Mouse (Mus musculus): ENCODE results near the gene Itgb4. TPM values are rescaled to one million over a fixed set of nuclear protein-coding genes. Genes with fewer than 3 reads are reported as not detected.

Itgb4 gene
- polyA plus RNA-seq, 1 experiment from 2014 or later: 5.5 TPM

DNA sequence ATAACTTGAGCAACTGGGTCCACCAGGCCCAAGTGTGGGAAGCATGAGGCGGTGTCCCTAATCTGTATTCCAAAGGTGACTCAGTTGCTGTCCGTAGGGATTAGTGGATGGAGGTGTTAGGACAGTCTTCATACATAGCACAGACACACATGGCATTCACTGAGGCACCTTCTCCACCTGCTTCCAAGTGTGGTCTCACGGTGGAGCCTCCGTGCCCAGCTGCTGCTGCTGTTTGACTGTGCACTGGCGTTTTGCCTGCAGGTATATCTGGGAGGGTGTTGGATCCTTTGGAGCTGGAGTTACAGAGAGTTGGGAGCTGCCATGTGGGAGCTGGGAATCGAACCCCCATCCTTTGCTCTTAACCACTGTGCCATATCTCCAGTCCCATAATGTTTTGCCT, 60.1 kb downstream of the Itgb4 start:
- 94% methylated on average over 6 of the region's 6 CpGs for WGBS
- Histone ChIP-seq H3K4me3 (ENCODE audit: low read depth, low read length) (no peak overlapping the region), H3K36me3 (ENCODE audit: control insufficient read depth, insufficient read depth, low read length) (peaks cover 11% of the 10 kb centered on the region), H3K4me1 (replicated peaks; ENCODE audit: control insufficient read depth, insufficient read depth, low read length) (peaks cover 11% of the 10 kb centered on the region), H3K27me3 (replicated peaks; ENCODE audit: control insufficient read depth, insufficient read depth, low read length) (no peaks in the 10 kb centered on the region), H3K4me2 (ENCODE audit: low read length) (no peak overlapping the region), H3K27ac (ENCODE audit: low read depth) (no peak overlapping the region), H3K9me3 (ENCODE audit: control insufficient read depth, low read length) (no peaks in the 10 kb centered on the region), H3K9ac (ENCODE audit: low read length) (no peak overlapping the region)
- no peak for ATAC-seq (replicated peaks; ENCODE audit: low FRiP score, low TSS enrichment, low read depth)
- DNase-seq (ENCODE audit: low spot score): no peak

DNA sequence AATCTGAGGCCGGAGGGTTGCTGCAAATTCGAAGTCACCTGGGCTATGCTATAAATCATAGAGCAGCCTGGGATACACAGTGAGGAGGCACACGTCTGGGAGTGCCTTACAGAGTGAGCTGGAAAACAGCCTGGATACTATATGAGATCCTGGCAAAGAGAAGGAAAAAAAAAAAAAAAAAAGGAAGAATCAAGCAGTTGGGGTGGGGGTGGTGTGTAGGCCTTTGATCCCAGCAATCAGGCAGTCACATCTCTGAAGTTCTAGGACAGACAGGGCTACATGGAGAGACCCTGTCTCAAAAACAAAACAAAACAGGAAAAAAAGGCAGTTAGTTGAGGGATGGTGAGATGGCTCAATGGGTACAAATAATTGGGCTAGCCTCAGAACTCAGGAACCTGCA, 62.2 kb downstream of the Itgb4 start:
- 76% methylated on average over 3 of the region's 3 CpGs for WGBS
- Histone ChIP-seq H3K4me3 (ENCODE audit: low read depth, low read length) (no peak overlapping the region), H3K9ac (ENCODE audit: low read length) (no peak overlapping the region), H3K27me3 (replicated peaks; ENCODE audit: control insufficient read depth, insufficient read depth, low read length) (no peaks in the 10 kb centered on the region), H3K9me3 (ENCODE audit: control insufficient read depth, low read length) (no peaks in the 10 kb centered on the region), H3K27ac (ENCODE audit: low read depth) (no peak overlapping the region), H3K4me2 (ENCODE audit: low read length) (no peak overlapping the region), H3K36me3 (ENCODE audit: control insufficient read depth, insufficient read depth, low read length) (peaks cover 27% of the 10 kb centered on the region), H3K4me1 (replicated peaks; ENCODE audit: control insufficient read depth, insufficient read depth, low read length) (peaks cover 2% of the 10 kb centered on the region; the same call in 1 of the 2 replicates)
- ATAC-seq (replicated peaks; ENCODE audit: low FRiP score, low TSS enrichment, low read depth): no peak
- DNase-seq (ENCODE audit: low spot score): no peak

DNA sequence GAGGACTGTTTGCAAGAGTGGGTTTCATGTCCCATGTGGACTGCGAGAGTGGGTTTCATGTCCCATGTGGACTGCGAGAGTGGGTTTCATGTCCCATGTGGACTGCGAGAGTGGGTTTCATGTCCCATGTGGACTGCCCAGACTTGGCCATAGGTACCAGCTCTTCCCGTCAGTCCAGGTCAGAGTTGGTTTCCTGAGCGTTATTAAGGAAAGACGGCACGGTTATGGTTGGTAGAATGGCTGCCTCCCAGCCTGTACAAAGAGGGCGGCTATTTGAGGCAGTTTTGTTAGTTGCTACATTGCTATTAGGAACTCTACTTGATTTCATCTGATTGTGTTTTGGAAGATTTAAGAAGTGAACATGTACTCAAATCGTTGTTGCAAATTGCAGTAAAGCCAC, 63.3 kb downstream of the Itgb4 start:
- no peak overlapping the region for H3K4me3 ChIP-seq (ENCODE audit: low read depth, low read length)
- H3K9me3 ChIP-seq (ENCODE audit: control insufficient read depth, low read length): no peaks in the 10 kb centered on the region
- ATAC-seq (replicated peaks; ENCODE audit: low FRiP score, low TSS enrichment, low read depth) (no peak), DNase-seq (ENCODE audit: low spot score) (no peak)
- 94% methylated on average over 9 of the region's 9 CpGs for WGBS
- no peaks in the 10 kb centered on the region for H3K27me3 ChIP-seq (replicated peaks; ENCODE audit: control insufficient read depth, insufficient read depth, low read length)
- no peaks in the 10 kb centered on the region for H3K4me1 ChIP-seq (replicated peaks; ENCODE audit: control insufficient read depth, insufficient read depth, low read length)
- H3K4me2 ChIP-seq (ENCODE audit: low read length): no peak overlapping the region
- no peak overlapping the region for H3K27ac ChIP-seq (ENCODE audit: low read depth)
- peaks cover 32% of the 10 kb centered on the region for H3K36me3 ChIP-seq (ENCODE audit: control insufficient read depth, insufficient read depth, low read length)
- H3K9ac ChIP-seq (ENCODE audit: low read length): no peak overlapping the region

DNA sequence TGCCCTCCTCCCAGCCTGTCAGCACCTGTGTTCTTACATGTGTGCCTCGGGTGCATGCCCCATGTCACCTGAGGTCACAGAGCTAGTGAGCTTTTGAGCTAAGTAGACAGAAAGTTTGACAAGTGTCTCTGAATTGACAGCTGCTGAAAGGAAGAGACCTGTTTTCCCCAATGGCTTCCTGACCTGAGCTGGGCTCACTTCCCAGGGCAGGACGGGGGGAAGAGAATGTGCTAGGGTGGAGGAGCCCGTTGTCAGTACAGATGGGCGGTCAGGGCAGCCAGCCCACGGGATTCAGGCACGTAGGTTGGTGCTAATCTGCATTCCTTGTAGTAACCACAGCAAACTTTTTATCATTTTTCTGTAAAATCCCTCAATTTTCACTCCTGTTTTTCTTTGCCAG, 66.1 kb downstream of the Itgb4 start:
- no peaks in the 10 kb centered on the region for H3K9me3 ChIP-seq (ENCODE audit: control insufficient read depth, low read length)
- H3K36me3 ChIP-seq (ENCODE audit: control insufficient read depth, insufficient read depth, low read length): peaks cover 42% of the 10 kb centered on the region
- H3K4me3 ChIP-seq (ENCODE audit: low read depth, low read length): no peak overlapping the region
- no peaks in the 10 kb centered on the region for H3K27me3 ChIP-seq (replicated peaks; ENCODE audit: control insufficient read depth, insufficient read depth, low read length)
- ATAC-seq (replicated peaks; ENCODE audit: low FRiP score, low TSS enrichment, low read depth) (no peak), DNase-seq (ENCODE audit: low spot score) (no peak)
- no peak overlapping the region for H3K4me2 ChIP-seq (ENCODE audit: low read length)
- H3K27ac ChIP-seq (ENCODE audit: low read depth): no peak overlapping the region
- WGBS: 86% methylated on average over 6 of the region's 6 CpGs
- no peak overlapping the region for H3K9ac ChIP-seq (ENCODE audit: low read length)
- no peaks in the 10 kb centered on the region for H3K4me1 ChIP-seq (replicated peaks; ENCODE audit: control insufficient read depth, insufficient read depth, low read length)

GRCm38 (mm10) chr11:116041833-116042232, 67.3 kb downstream of the Itgb4 start:
- no peak for DNase-seq (ENCODE audit: low spot score)
- 94% methylated on average over 2 of the region's 2 CpGs for WGBS
- no peak for ATAC-seq (replicated peaks; ENCODE audit: low FRiP score, low TSS enrichment, low read depth)

DNA sequence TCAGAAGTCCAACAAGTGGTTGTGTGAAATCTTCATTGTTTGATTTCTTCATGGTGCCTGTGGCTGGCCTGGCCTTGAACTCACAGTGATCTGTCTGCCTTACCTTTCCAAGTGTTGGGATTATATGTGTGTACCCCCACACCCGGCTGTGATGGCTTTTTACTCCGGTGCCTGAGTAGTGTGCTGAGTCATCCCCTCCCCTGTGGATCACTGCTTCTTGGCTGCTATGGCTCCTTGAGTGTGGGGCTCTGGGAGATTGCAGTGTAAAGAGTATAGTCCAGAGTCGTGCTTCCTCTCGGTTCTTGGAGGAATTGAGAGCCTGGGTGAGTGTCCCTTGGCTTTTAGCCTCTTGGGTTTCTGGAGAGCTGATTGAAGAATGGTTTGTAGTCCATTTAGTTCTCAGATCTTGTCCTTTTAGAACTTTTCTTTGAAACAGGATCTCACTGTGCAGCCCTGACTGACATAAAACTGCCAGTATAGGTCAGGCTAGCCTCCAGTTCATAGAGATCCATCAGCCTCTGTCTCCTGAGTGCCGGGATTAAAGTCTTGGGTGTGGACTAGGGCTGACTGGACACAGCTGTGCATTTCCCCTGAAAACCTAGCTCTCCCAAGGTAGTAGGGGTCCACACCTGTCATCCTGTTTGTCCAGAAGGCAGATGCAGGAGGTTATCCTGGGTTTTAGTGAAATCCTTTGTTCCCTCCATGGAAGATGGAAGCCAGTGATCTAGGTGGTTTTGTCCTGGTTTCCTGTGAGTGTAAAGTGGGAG, 68.0 kb downstream of the Itgb4 start:
- ATAC-seq (replicated peaks; ENCODE audit: low FRiP score, low TSS enrichment, low read depth): no peak
- Histone ChIP-seq H3K9me3 (ENCODE audit: control insufficient read depth, low read length) (no peaks in the 10 kb centered on the region), H3K27ac (ENCODE audit: low read depth) (no peak overlapping the region), H3K27me3 (replicated peaks; ENCODE audit: control insufficient read depth, insufficient read depth, low read length) (no peaks in the 10 kb centered on the region), H3K4me3 (ENCODE audit: low read depth, low read length) (no peak overlapping the region), H3K36me3 (ENCODE audit: control insufficient read depth, insufficient read depth, low read length) (peaks cover 56% of the 10 kb centered on the region), H3K4me2 (ENCODE audit: low read length) (no peak overlapping the region), H3K9ac (ENCODE audit: low read length) (no peak overlapping the region), H3K4me1 (replicated peaks; ENCODE audit: control insufficient read depth, insufficient read depth, low read length) (no peaks in the 10 kb centered on the region)
- 85% methylated on average over 5 of the region's 5 CpGs for WGBS
- DNase-seq (ENCODE audit: low spot score): no peak

More at GRCm38 (mm10) chr11:116041833-116042232, 67.3 kb downstream of the Itgb4 start:
- H3K4me3 ChIP-seq (ENCODE audit: low read depth, low read length): no peak overlapping the region
- H3K4me1 ChIP-seq (replicated peaks; ENCODE audit: control insufficient read depth, insufficient read depth, low read length): no peaks in the 10 kb centered on the region
- no peak overlapping the region for H3K4me2 ChIP-seq (ENCODE audit: low read length)
- no peak overlapping the region for H3K9ac ChIP-seq (ENCODE audit: low read length)
- H3K27ac ChIP-seq (ENCODE audit: low read depth): no peak overlapping the region
- no peaks in the 10 kb centered on the region for H3K9me3 ChIP-seq (ENCODE audit: control insufficient read depth, low read length)
- peaks cover 49% of the 10 kb centered on the region for H3K36me3 ChIP-seq (ENCODE audit: control insufficient read depth, insufficient read depth, low read length)
- no peaks in the 10 kb centered on the region for H3K27me3 ChIP-seq (replicated peaks; ENCODE audit: control insufficient read depth, insufficient read depth, low read length)

GRCm38 (mm10) chr11:116043286-116043685, 68.8 kb downstream of the Itgb4 start:
- Histone ChIP-seq H3K27ac (ENCODE audit: low read depth) (no peak overlapping the region), H3K9ac (ENCODE audit: low read length) (no peak overlapping the region), H3K4me2 (ENCODE audit: low read length) (no peak overlapping the region), H3K9me3 (ENCODE audit: control insufficient read depth, low read length) (no peaks in the 10 kb centered on the region), H3K4me1 (replicated peaks; ENCODE audit: control insufficient read depth, insufficient read depth, low read length) (no peaks in the 10 kb centered on the region), H3K4me3 (ENCODE audit: low read depth, low read length) (no peak overlapping the region), H3K27me3 (replicated peaks; ENCODE audit: control insufficient read depth, insufficient read depth, low read length) (no peaks in the 10 kb centered on the region), H3K36me3 (ENCODE audit: control insufficient read depth, insufficient read depth, low read length) (peaks cover 64% of the 10 kb centered on the region)
- 100% methylated on average over 1 of the region's 1 CpGs for WGBS
- no peak for ATAC-seq (replicated peaks; ENCODE audit: low FRiP score, low TSS enrichment, low read depth)
- DNase-seq (ENCODE audit: low spot score): no peak

- Histone ChIP-seq H3K4me1 (replicated peaks; ENCODE audit: control insufficient read depth, insufficient read depth, low read length) (no peaks in the 10 kb centered on the region), H3K9ac (ENCODE audit: low read length) (no peak overlapping the region), H3K4me3 (ENCODE audit: low read depth, low read length) (no peak overlapping the region), H3K9me3 (ENCODE audit: control insufficient read depth, low read length) (no peaks in the 10 kb centered on the region), H3K4me2 (ENCODE audit: low read length) (no peak overlapping the region), H3K27ac (ENCODE audit: low read depth) (no peak overlapping the region), H3K27me3 (replicated peaks; ENCODE audit: control insufficient read depth, insufficient read depth, low read length) (no peaks in the 10 kb centered on the region), H3K36me3 (ENCODE audit: control insufficient read depth, insufficient read depth, low read length) (peaks cover 66% of the 10 kb centered on the region)
- DNase-seq (ENCODE audit: low spot score) (no peak), ATAC-seq (replicated peaks; ENCODE audit: low FRiP score, low TSS enrichment, low read depth) (no peak)
- WGBS: 96% methylated on average over 6 of the region's 6 CpGs
Observed at GRCm38 (mm10) chr11:116045173-116045572, 70.7 kb downstream of the Itgb4 start.

GRCm38 (mm10) chr11:116049610-116050009, 75.1 kb downstream of the Itgb4 start:
- WGBS: 75% methylated on average over 2 of the region's 2 CpGs
- H3K36me3 ChIP-seq (ENCODE audit: control insufficient read depth, insufficient read depth, low read length): peaks cover 94% of the 10 kb centered on the region
- no peak overlapping the region for H3K4me2 ChIP-seq (ENCODE audit: low read length)
- no peak overlapping the region for H3K27ac ChIP-seq (ENCODE audit: low read depth)
- H3K9me3 ChIP-seq (ENCODE audit: control insufficient read depth, low read length): no peaks in the 10 kb centered on the region
- DNase-seq (ENCODE audit: low spot score): no peak
- H3K4me1 ChIP-seq (replicated peaks; ENCODE audit: control insufficient read depth, insufficient read depth, low read length): no peaks in the 10 kb centered on the region
- no peak overlapping the region for H3K4me3 ChIP-seq (ENCODE audit: low read depth, low read length)
- no peak for ATAC-seq (replicated peaks; ENCODE audit: low FRiP score, low TSS enrichment, low read depth)
- no peak overlapping the region for H3K9ac ChIP-seq (ENCODE audit: low read length)
- H3K27me3 ChIP-seq (replicated peaks; ENCODE audit: control insufficient read depth, insufficient read depth, low read length): no peaks in the 10 kb centered on the region

Measured in intestine, embryonic 14.5 days (tissue).